Mouse (Mus musculus) cerebellum, postnatal 25 days (tissue): ENCODE measurements around the gene Prkab1.

ENCODE experiments used
- DNase-seq, 2 experiments: peaks; one replicate each; pipeline ENCODE4 v3.0.0; 2021; ENCODE audit warnings: mixed read lengths in 2 of 2

Gene Prkab1

GRCm38 (mm10) chr5:116024327-116024739, at the start of gene Prkab1:
Prkab1 (minus strand) TSS chr5:116024508.
- peak; percentile 90 to 92 for DNase-seq

- no peak for DNase-seq
Observed at GRCm38 (mm10) chr5:116069618-116070017, 45.3 kb upstream of the Prkab1 start.

- DNase-seq = no peak
Observed at GRCm38 (mm10) chr5:116052826-116053225, 28.5 kb upstream of the Prkab1 start.

DNA sequence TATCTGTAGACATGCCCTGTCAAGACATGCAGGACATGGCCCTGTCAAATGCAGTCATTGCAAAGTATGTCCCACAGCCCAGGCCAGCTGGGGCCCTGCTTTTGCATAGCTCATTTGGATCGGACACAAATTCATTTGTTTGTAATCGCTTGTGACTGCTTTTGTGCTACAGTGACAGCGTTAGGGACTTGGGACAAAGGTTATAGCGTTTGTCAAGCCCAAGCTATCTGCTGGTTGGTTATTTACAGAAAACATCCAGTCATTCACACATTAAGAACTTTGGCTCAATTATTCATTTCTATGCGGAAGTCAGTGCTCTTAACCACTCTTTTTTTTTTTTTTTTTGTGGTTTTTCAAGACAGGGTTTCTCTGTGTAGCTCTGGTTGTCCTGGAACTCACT, 27.9 kb upstream of the Prkab1 start:
- no peak for DNase-seq

DNA sequence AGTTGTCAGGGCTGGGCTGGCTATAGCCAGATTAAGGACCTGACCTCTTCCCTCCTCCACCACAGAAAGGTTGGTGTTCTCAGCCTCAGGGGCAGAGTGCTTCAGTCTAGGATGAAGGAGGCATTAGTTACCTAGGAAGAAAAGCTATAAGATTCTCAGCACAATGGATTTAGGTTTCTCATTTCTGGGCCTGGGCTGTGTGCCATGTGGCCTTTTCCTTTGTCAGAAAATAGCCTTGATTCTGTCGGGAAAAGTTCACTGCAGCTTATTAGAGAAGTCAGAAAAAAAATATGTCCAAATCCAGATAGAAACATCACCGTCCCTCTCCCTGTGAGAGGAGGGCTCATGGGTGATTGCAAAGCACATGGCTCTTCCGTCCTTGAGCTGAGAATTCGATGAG, 25.5 kb upstream of the Prkab1 start:
- DNase-seq = no peak

- no peak for DNase-seq
Observed at GRCm38 (mm10) chr5:116048321-116048720, 24.0 kb upstream of the Prkab1 start.

DNA sequence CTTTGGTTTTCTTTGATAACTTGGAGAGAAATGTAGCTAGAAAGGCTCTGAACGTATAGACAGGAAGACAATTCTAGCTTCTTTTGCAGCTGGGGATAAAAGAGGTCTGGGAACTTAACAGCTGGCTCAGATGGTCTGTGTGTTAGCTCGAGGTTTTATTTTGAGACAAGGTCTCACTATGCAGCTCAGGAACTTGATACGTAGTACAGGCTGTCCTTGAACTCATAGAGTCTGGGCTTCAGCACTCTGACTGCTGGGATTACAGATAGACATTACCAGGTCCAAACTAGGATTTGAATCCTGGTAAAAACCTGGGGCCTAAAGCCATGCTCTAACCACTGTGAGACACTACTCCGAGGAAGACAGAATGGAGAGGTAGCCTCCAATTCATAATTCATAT, 21.9 kb upstream of the Prkab1 start:
- no peak for DNase-seq

DNA sequence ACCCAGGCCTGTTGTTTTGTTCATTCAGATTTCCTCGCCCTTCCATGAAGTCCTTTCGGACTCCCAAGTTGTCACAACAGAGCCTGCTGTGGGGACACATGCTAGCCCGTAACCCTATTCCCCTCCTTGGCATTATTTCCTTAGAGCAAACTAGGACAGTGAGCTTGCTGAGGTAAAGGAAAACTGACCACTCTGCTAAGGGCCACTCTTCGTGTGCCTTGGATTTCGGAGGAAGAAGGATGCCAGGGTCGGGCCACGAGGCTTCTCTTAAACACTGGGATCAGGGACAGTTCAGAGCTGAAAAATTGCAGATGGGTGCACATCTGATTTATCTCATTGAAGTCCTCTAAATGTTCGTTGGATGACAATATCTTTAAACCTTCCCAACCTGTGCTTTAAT, 21.3 kb upstream of the Prkab1 start:
- no peak for DNase-seq

DNA sequence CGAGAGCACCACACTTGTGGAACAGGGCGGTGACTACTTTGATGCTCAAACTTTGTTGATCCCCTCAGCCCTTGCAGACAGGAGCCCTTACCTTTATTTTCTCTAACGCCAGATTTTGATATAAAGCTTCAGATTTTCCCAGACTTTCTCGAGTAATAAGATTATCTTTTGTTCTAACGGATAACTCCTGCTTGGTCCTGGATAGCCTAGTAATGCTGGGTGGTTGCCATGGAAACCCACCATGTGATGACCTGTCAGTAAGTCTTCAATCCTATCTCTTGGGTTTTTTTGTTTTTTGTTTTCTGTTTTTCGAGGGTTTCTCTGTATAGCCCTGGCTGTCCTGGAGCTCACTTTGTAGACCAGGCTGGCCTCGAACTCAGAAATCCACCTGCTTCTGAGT, 17.9 kb upstream of the Prkab1 start:
- DNase-seq = no peak

DNA sequence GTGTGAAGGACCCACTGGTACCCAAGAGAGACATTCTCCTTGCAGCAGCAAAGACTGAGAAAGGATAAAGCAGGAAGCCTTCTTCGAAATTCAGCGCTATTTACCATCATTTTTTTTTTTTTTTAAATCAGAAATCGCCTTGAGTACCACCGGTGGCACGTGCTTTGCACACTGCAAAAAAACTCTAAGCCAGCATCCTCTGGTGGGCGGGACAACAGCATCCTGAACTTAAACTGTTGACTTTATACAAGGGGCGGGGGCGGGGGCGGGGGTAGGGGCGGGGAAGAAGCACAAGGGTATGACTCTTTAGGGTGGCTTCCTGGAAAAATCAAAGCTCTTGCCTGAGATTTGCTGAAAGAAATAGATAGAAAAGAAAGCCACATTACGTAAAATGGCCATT, 15.4 kb upstream of the Prkab1 start:
- no peak for DNase-seq

DNA sequence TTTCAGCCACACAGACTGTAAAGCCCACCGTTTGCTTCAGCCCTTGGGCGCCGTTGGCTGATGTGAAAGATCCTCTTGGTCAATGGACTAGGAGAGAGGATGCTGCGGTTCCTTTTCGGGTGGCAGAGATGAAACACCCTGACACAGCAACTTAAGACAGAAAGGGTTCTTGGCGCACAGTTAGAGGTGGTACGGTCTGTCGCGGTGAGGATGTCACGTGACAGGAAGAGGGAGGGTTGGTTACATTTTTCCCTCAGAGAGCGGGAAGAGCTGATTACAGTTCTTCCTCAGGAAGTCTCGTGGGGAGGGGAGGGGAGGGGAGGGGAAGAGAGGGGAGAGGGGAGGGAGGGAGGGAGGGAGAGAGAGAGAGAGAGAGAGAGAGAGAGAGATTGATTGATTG, 13.4 kb upstream of the Prkab1 start:
- no peak for DNase-seq

DNA sequence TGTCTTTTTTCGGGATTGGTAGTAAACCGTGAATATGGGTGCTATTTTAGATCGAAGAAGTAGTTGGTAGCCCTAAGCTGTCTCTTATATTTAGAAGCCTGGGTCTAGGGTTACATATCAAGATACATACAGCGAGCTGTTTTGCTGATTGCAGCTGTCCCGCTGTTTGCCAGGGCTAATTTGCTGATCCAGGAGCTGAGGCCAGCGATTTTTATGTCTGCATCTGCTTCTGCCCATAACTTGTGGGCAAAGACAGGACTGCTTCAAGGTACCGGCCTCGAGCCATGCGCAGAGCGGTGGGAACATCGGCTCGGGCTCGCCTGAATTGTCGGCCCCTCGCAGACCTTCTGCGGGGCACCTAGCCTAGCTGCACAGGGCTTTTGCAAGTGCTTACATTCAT, 12.2 kb upstream of the Prkab1 start:
- DNase-seq = no peak

- DNase-seq = peak; percentile 63 to 78
Observed at GRCm38 (mm10) chr5:116031190-116031577, 6.9 kb upstream of the Prkab1 start.

GRCm38 (mm10) chr5:116030566-116031189, 6.4 kb upstream of the Prkab1 start:
- no peak for DNase-seq

DNA sequence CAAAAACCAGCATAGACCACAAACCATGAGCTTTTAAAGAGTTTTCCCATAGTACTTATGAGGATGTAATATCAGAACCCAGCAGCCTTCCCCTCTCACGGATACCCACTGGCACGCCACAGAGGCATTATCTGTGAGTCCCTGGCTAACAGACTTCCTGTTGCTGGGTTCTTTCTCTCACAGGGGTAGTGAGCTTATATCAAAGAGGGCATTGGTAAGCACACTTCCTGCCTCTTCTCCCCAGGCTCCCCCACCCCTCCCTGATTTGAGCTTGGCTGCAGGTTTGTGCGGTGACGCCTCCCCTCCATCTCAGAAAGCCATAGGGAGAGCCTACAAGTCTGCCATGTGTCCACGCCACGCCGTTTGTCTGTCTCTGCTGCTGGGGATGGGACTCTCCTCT, 4.8 kb upstream of the Prkab1 start:
- no peak for DNase-seq

- no peak for DNase-seq
Observed at GRCm38 (mm10) chr5:116026561-116026960, 2.3 kb upstream of the Prkab1 start.

DNA sequence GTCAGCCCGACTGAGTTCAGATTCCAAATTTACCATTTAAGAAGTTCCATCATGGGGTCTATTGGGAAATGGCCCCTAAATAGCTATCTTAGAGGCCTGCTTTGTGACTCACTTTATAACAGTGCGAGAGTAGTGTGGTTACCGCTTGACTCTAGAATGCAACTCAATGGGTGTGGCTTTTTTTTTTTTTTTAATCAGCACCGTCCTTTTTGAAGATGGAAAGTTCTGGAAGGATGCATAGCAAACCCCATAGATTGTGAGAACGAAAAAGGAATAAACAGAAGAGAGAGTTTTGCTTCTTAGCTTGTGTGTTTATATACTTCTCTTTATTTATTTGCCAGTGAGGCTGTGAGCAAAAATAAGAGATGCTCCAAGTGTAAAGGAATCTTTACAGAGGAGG, 1.8 kb upstream of the Prkab1 start:
- DNase-seq = no peak

- DNase-seq = no peak
Observed at GRCm38 (mm10) chr5:116023821-116024284, 455 bp downstream of the Prkab1 start.

- DNase-seq = no peak
Observed at GRCm38 (mm10) chr5:116023251-116023661, 1.1 kb downstream of the Prkab1 start.

DNA sequence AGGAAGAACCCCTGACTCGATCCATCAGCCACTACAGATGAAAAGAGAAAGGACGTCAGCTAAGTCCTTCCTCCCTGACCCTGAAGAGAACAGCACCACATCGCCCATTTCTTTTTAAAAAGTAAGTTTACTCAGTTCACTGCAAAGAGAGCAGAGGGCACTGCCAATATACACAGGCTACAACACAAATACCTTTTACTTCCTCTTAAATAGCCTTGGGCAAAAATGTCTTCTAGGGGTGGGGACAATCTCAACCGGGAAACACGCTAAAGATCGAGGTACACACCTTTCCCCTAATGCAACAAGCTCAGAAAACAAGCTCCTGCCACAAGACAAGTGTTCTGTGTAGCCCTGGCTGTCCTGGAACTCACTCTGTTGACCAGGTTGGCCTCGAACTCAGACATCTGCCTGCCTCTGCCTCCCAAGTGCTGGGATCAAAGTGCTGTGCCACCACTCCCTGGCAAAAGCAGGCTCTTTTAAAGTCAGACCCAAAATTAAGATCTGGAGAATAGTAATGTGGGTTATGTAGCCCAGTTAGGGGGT, 1.6 kb downstream of the Prkab1 start:
- DNase-seq = no peak

- no peak for DNase-seq
Observed at GRCm38 (mm10) chr5:116022131-116022530, 2.2 kb downstream of the Prkab1 start.

- no peak for DNase-seq
Observed at GRCm38 (mm10) chr5:116021552-116021951, 2.8 kb downstream of the Prkab1 start.

GRCm38 (mm10) chr5:116019371-116019770, 4.9 kb downstream of the Prkab1 start:
- DNase-seq = no peak

- no peak for DNase-seq
Observed at GRCm38 (mm10) chr5:116018784-116019183, 5.5 kb downstream of the Prkab1 start.

GRCm38 (mm10) chr5:116018196-116018595, 6.1 kb downstream of the Prkab1 start:
- DNase-seq = no peak
